Mouse (Mus musculus) hindbrain, embryonic 16.5 days (tissue): ENCODE results near the gene Tab1. TPM values are rescaled to one million over a fixed set of nuclear protein-coding genes. Genes with fewer than 3 reads are reported as not detected.
A peak's percentile ranks its signal among the peaks of the same experiment; 100 is the strongest.

ENCODE experiments used
- ATAC-seq: fragments of 200-750 bp; cut with Nextera tagmentation; 2 replicates; pipeline ENCODE4 v1.8.0; 2017; ENCODE audit warnings: moderate TSS enrichment, moderate library complexity
- H3K27ac ChIP-seq: fragments of 300-500 bp; sonication (generic); 2 replicates; pipeline ENCODE4 v1.5.1; 2014; ENCODE audit warnings: low read depth, mild to moderate bottlenecking, control low read depth, low read length, moderate library complexity
- H3K27me3 ChIP-seq: fragments of 300-500 bp; sonication (generic); replicated peaks from 2 replicates; pipeline ENCODE4 v1.6.1; 2014; ENCODE audit warnings: low read length; ENCODE audit not compliant: control insufficient read depth, insufficient read depth
- H3K36me3 ChIP-seq: fragments of 300-500 bp; sonication (generic); 2 replicates; pipeline ENCODE4 v1.6.1; 2014; ENCODE audit warnings: mild to moderate bottlenecking, low read length, moderate library complexity, mixed read lengths; ENCODE audit not compliant: control insufficient read depth, insufficient read depth
- H3K4me1 ChIP-seq: fragments of 300-500 bp; sonication (generic); 2 replicates; pipeline ENCODE4 v1.6.1; 2014; ENCODE audit warnings: low read depth, low read length; ENCODE audit not compliant: control insufficient read depth, insufficient read depth
- H3K4me2 ChIP-seq: fragments of 300-500 bp; sonication (generic); 2 replicates; pipeline ENCODE4 v1.6.1; 2014; ENCODE audit warnings: mild to moderate bottlenecking, low read length, control low read depth, moderate library complexity
- H3K4me3 ChIP-seq: fragments of 300-500 bp; sonication (generic); 2 replicates; pipeline ENCODE4 v1.5.1; 2014; ENCODE audit warnings: mild to moderate bottlenecking, low read length, control low read depth, moderate library complexity
- H3K9ac ChIP-seq: fragments of 300-500 bp; sonication (generic); 2 replicates; pipeline ENCODE4 v1.6.1; 2014; ENCODE audit warnings: low read depth, mild to moderate bottlenecking, control low read depth, low read length, moderate library complexity
- H3K9me3 ChIP-seq: fragments of 300-500 bp; sonication (generic); 2 replicates; pipeline ENCODE4 v1.6.1; 2014; ENCODE audit warnings: mild to moderate bottlenecking, low read length, moderate library complexity; ENCODE audit not compliant: control insufficient read depth
- WGBS: fragments of 180-500 bp; shearing (Covaris S2); extraction: QIAGEN DNeasy Blood & Tissue Kit; methylation state at CpG from one replicate; pipeline ENCODE4 v1.1.7; 2014; 5-methylcytosine and 5-hydroxymethylcytosine counted together
- polyA plus RNA-seq: library from polyadenylated mRNA; unstranded; fragments of >200 nt; fragmentation: Nextera tagmentation; extraction: Ambion mirVana; gene quantifications from 2 replicates; pipeline ENCODE4 v1.2.1, GENCODE M21; 2015

Gene Tab1
- polyA plus RNA-seq, 1 experiment from 2014 or later: 37.1 TPM

DNA sequence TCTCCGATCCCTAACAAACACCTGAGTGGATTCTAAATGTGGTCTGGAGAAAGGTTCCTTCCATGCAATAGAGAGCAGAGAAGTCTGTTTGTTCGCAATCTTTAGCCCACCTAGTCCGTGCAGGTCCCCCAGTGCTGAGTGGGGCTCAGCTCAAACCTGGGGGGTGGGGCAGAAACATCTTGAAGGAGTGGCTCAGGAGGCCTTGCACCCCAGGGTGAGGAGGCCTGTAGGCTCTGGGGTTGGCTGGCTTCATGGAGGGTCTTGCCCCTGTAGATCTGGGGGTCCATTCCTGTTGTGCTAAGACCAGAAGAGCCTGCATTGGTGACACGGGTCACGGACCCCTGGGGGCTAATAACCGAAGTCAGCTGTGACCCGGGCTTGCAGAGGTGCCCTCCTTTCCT, 40.9 kb upstream of the Tab1 start:
- H3K4me3 ChIP-seq: peak overlapping the region; percentile 81
- H3K36me3 ChIP-seq: no peaks in the 10 kb centered on the region
- H3K4me2 ChIP-seq: peak overlapping the region; percentile 80
- 17% methylated on average over 7 of the region's 7 CpGs for WGBS
- ATAC-seq: peak; percentile 19; the same call in 1 of the 2 replicates
- no peaks in the 10 kb centered on the region for H3K27me3 ChIP-seq
- H3K9me3 ChIP-seq: no peaks in the 10 kb centered on the region; the same call in 1 of the 2 replicates
- peaks cover 20% of the 10 kb centered on the region for H3K4me1 ChIP-seq
- H3K27ac ChIP-seq: peak overlapping the region; percentile 73
- H3K9ac ChIP-seq: peak overlapping the region; percentile 94

DNA sequence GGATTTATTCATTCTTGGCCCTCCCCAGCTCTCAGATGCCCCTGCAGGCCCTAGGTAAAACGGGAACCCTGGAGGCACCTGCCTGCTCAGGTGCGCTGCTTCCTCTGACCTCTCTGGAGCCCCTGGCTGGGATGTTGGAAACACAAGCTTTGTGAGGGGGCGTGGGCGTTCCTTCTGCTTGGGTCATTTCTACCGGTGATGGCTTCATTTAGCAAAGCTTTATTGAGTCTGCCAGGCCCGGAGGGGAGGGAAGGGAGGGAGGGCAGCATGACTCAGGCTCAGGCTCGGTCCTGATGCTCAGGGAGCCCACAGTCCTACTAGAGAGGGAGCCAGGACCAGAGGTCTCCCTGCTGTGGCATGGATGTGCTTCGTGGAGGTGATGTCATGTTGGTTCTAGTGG, 40.3 kb upstream of the Tab1 start:
- H3K27ac ChIP-seq: no peak overlapping the region
- H3K27me3 ChIP-seq: no peaks in the 10 kb centered on the region
- peak overlapping the region; percentile 80 for H3K4me2 ChIP-seq
- WGBS: 9% methylated on average over 8 of the region's 8 CpGs
- no peaks in the 10 kb centered on the region; the same call in 1 of the 2 replicates for H3K9me3 ChIP-seq
- no peak for ATAC-seq
- H3K4me3 ChIP-seq: peak overlapping the region; percentile 81
- H3K9ac ChIP-seq: peak overlapping the region; percentile 94
- H3K4me1 ChIP-seq: peaks cover 26% of the 10 kb centered on the region
- no peaks in the 10 kb centered on the region for H3K36me3 ChIP-seq

DNA sequence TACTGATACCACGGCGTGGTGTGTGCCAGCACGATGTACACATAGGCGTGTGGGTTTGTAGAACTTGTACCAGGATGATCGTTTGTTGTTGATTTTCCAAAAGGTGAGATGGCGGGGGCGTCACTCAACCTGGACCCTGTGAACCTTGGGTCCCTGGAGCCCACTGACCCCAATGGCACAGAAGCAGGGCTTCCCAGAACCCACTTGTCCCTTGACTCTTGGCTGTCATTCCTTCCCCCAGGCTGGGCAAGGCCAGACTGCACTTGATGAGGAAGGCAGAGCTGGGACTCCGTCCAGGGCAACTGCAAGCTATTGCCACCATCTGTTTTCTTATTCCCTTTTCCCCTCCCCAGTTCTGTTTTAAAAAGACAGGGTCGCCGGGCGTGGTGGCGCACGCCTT, 38.7 kb upstream of the Tab1 start:
- H3K4me1 ChIP-seq: peaks cover 35% of the 10 kb centered on the region
- no peak for ATAC-seq
- no peaks in the 10 kb centered on the region for H3K27me3 ChIP-seq
- no peak overlapping the region for H3K4me2 ChIP-seq
- H3K27ac ChIP-seq: no peak overlapping the region
- H3K4me3 ChIP-seq: no peak overlapping the region
- no peak overlapping the region for H3K9ac ChIP-seq
- H3K36me3 ChIP-seq: no peaks in the 10 kb centered on the region
- 90% methylated on average over 13 of the region's 13 CpGs for WGBS
- no peaks in the 10 kb centered on the region; the same call in 1 of the 2 replicates for H3K9me3 ChIP-seq

DNA sequence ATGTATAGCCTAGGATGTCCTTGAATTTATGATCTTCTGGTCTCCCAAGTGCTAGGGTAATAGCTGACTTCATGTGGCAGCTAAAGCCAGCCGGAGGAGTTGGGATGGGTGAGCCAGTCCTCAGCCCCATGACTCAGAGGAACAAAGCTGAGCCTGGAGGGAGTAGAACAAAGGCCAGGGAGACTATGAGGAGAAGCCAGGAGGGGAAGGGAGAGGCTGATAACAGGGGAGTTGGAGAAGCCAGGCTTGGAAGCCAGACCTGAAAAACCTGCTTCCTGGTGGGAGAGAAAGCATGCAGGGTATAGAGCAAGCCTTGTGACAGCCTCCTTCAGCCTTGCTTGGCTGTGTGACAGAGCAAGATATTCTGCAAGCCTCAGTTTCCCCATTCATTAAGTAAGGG, 37.3 kb upstream of the Tab1 start:
- Histone ChIP-seq H3K4me1 (peaks cover 35% of the 10 kb centered on the region), H3K4me3 (no peak overlapping the region), H3K9ac (no peak overlapping the region), H3K27ac (no peak overlapping the region), H3K4me2 (no peak overlapping the region), H3K9me3 (no peaks in the 10 kb centered on the region; the same call in 1 of the 2 replicates), H3K27me3 (no peaks in the 10 kb centered on the region), H3K36me3 (no peaks in the 10 kb centered on the region)
- no peak for ATAC-seq
- 77% methylated on average over 1 of the region's 1 CpGs for whole genome bisulfite sequencing

DNA sequence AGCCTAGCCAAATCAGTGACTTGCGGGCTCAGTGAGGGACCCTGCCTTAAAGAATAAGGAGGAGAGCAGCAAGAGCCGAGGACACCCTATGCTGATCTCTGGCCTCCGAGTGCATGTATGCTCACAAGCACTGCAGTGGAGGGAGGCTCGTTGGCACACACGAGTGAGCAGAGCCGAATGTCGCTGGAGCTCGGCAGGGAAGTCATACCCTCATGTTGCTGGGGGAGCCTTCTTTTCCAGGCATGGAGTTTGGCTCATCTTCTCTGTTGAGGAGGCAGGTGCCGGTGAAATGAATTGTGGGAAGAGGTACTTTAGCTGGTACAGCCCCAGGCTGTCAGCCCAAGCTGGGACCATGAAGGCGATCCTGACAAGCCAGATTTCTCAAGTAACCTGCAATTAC, 36.5 kb upstream of the Tab1 start:
- Histone ChIP-seq H3K27me3 (no peaks in the 10 kb centered on the region), H3K27ac (no peak overlapping the region), H3K4me3 (no peak overlapping the region), H3K4me1 (peaks cover 35% of the 10 kb centered on the region), H3K9ac (no peak overlapping the region; the same call in 1 of the 2 replicates), H3K4me2 (no peak overlapping the region), H3K9me3 (no peaks in the 10 kb centered on the region; the same call in 1 of the 2 replicates), H3K36me3 (no peaks in the 10 kb centered on the region)
- WGBS: 56% methylated on average over 10 of the region's 10 CpGs
- ATAC-seq: no peak

DNA sequence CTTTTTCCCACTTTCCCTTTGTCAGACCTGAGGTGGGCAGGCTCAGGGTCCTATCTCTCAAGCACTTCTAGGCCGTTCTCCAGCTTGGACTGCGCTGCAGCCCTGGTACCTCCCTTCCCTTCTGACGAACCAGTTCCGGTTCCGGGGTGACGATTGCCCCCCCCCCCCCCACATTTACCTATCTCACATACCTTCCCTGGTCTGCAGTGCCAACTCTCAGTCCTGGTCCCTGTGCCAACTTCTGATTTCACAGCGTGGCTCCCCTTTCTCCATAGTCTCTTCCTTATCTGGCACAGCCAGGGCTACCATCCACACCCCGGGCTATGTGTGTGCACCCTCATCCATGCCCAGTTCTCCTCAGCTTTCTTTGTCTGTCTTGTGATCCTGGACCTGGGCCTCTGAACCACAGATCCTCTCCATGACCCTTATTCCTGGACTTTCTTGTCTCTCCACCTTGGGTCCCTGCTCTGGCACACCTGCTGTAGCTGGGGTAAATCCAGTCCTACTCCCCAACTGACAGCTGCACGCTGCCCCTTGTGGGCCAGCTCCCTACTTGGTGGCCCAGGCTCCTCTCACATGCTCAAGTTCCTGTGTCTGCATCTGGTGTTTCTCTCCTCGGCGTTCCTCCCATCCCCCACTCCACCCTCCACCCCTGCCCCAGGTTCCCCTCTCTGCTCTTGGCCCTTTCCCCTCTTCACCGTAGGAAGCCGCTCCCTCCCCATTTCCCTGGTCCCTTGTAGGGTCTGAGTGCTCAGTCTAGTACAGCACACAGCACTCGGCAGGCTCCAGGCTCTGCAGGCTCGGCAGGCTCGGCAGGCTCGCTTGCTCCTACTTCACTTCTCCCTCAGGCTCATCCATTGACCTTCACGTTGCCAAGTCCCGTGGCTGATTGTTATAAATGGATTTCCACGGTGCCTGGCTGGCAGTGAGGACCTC, 35.7 kb upstream of the Tab1 start:
- Histone ChIP-seq H3K4me2 (peak overlapping the region; percentile 29), H3K9ac (peak overlapping the region; percentile 51), H3K4me1 (peaks cover 32% of the 10 kb centered on the region), H3K27ac (peak overlapping the region; percentile 54), H3K36me3 (no peaks in the 10 kb centered on the region), H3K4me3 (no peak overlapping the region), H3K9me3 (no peaks in the 10 kb centered on the region), H3K27me3 (no peaks in the 10 kb centered on the region)
- peak; percentile 71 for ATAC-seq
- WGBS: 28% methylated on average over 20 of the region's 20 CpGs

DNA sequence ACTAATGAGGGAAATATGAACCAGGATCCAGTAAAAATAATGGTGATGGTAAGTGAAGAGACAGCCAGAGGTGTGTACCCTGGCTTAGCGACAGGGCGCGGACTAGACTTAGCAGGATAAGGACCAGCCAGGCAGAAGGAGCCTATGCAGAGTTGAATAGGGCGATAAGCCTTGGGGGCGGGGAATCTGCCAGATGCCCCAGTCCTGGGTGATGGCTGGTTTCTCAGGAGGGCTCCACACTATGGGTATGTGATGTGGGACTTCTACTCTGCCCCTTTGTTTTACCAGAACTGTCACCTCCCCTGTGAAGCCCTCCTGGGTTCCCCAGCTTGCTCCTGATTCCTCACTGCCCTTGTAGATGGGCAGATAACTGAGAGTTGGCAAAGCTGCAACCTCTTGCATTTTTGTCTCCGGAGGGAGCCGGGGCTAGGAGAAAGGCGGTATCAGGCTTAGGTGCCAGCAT, 34.9 kb upstream of the Tab1 start:
- Histone ChIP-seq H3K4me2 (no peak overlapping the region), H3K9me3 (no peaks in the 10 kb centered on the region), H3K27ac (0 out of 2 replicates have a peak overlapping the region, but pooled peaks have one; percentile 39), H3K27me3 (no peaks in the 10 kb centered on the region), H3K4me3 (no peak overlapping the region), H3K36me3 (no peaks in the 10 kb centered on the region), H3K4me1 (peaks cover 24% of the 10 kb centered on the region), H3K9ac (peak overlapping the region; percentile 51)
- ATAC-seq: peak; percentile 25
- WGBS: 36% methylated on average over 8 of the region's 8 CpGs

DNA sequence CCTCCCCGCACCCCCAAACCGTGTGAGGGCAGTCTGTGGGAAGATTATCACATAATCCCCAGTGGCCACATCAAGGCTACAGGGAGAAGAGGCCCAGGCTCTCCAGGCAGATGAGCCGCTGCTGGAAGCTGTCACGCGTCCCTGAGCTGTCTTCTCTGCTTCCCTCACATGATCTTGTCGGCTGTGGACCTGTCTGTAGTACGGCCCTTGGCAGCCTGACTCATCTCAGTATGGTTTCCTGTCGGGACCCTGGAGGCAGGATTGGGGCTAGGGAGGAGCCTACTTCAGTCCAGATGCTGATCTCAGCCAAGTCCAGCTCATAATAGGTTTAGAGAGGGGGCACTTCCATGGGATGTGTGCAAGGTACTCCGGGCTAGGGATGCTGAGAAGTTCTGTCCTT, 34.1 kb upstream of the Tab1 start:
- Histone ChIP-seq H3K4me1 (peaks cover 24% of the 10 kb centered on the region), H3K36me3 (no peaks in the 10 kb centered on the region), H3K4me2 (no peak overlapping the region), H3K9me3 (no peaks in the 10 kb centered on the region), H3K27ac (no peak overlapping the region), H3K9ac (no peak overlapping the region), H3K27me3 (no peaks in the 10 kb centered on the region), H3K4me3 (no peak overlapping the region)
- 54% methylated on average over 8 of the region's 9 CpGs for WGBS
- ATAC-seq: no peak

DNA sequence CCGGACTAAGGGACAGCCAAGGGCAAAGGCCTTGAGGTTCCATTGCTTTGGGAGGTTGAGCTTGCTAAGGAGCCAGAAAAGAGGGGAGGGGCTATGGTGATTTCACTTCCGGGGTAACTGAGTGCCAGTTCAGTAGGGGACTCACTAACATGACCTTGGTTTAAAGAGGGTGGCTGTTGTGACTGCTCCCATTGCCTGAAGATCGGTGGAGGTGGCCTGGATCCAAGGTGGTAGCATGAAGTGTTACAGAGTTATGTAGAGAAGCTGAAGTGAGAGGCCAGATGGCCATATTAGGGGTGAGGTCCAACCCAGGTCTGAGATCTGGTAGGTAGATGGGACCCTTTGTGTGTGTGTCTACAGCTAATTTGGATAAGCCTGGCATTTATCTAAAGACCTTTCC, 33.5 kb upstream of the Tab1 start:
- H3K27ac ChIP-seq: no peak overlapping the region
- no peaks in the 10 kb centered on the region for H3K27me3 ChIP-seq
- H3K4me1 ChIP-seq: peaks cover 24% of the 10 kb centered on the region
- no peak overlapping the region for H3K9ac ChIP-seq
- H3K4me2 ChIP-seq: no peak overlapping the region
- ATAC-seq: no peak
- WGBS: 68% methylated on average over 3 of the region's 3 CpGs
- H3K4me3 ChIP-seq: no peak overlapping the region
- no peaks in the 10 kb centered on the region for H3K36me3 ChIP-seq
- no peaks in the 10 kb centered on the region for H3K9me3 ChIP-seq
